Mouse (Mus musculus) liver, postnatal 0 days (tissue): Measurements from ENCODE around the gene Hes3. TPM values are rescaled to one million over a fixed set of nuclear protein-coding genes. Genes with fewer than 3 reads are reported as not detected.

Source experiments
- ATAC-seq: fragments of 200-750 bp; cut with Nextera tagmentation; 2 replicates; pipeline ENCODE4 v1.8.0; 2017; ENCODE audit warnings: mild to moderate bottlenecking, moderate library complexity
- DNase-seq: peaks from one replicate; pipeline ENCODE4 v3.0.0-alpha.2; 2016
- H3K27ac ChIP-seq: fragments of 300-500 bp; sonication (generic); 2 replicates; pipeline ENCODE4 v1.5.1; 2014; ENCODE audit warnings: antibody characterized with exemption, moderate library complexity, mild to moderate bottlenecking, low read depth
- H3K27me3 ChIP-seq: fragments of 300-500 bp; sonication (generic); 2 replicates; pipeline ENCODE4 v1.6.1; 2014; ENCODE audit warnings: low read length, control low read depth, mixed read lengths; ENCODE audit not compliant: insufficient read depth
- H3K36me3 ChIP-seq: fragments of 300-500 bp; sonication (generic); replicated peaks from 2 replicates; pipeline ENCODE4 v1.6.1; 2014; ENCODE audit warnings: mild to moderate bottlenecking, control low read depth, low read length, moderate library complexity, mixed read lengths; ENCODE audit not compliant: insufficient read depth
- H3K4me1 ChIP-seq: fragments of 300-500 bp; sonication (generic); 2 replicates; pipeline ENCODE4 v1.6.1; 2014; ENCODE audit warnings: antibody characterized with exemption, mild to moderate bottlenecking, control low read depth; ENCODE audit not compliant: insufficient read depth
- H3K4me2 ChIP-seq: fragments of 300-500 bp; sonication (generic); 2 replicates; pipeline ENCODE4 v1.6.1; 2014; ENCODE audit warnings: low read depth, mild to moderate bottlenecking, low read length, moderate library complexity, mixed read lengths
- H3K4me3 ChIP-seq: fragments of 300-500 bp; sonication (generic); 2 replicates; pipeline ENCODE4 v1.5.1; 2014; ENCODE audit warnings: low read depth, low read length
- H3K9ac ChIP-seq: fragments of 300-500 bp; sonication (generic); replicated peaks from 2 replicates; pipeline ENCODE4 v1.6.1; 2014; ENCODE audit warnings: mild to moderate bottlenecking, moderate library complexity
- H3K9me3 ChIP-seq: fragments of 300-500 bp; sonication (generic); 2 replicates; pipeline ENCODE4 v1.6.1; 2016; ENCODE audit warnings: mild to moderate bottlenecking, control low read depth, low read length, mixed read lengths
- CTCF ChIP-seq: sonication (generic); IDR thresholded peaks from 2 replicates; pipeline ENCODE4 v1.5.1; 2016; ENCODE audit warnings: antibody characterized with exemption, low read depth
- EP300 ChIP-seq: IDR thresholded peaks from 2 replicates; pipeline ENCODE4 v1.6.1; 2016; ENCODE audit warnings: antibody characterized with exemption, low read depth, mild to moderate bottlenecking
- WGBS: fragments of 180-500 bp; shearing (Covaris S2); extraction: QIAGEN DNeasy Blood & Tissue Kit; methylation state at CpG from one replicate; pipeline ENCODE4 v1.1.7; 2014; ENCODE audit not compliant: insufficient replicate concordance; 5-methylcytosine and 5-hydroxymethylcytosine counted together
- polyA plus RNA-seq: library from polyadenylated mRNA; unstranded; fragments of >200 nt; fragmentation: Nextera tagmentation; extraction: Ambion mirVana; gene quantifications from 2 replicates; pipeline ENCODE4 v1.2.1, GENCODE M21; 2015

The Hes3 gene
- polyA plus RNA-seq, 1 experiment from 2014 or later, result not detected

DNA sequence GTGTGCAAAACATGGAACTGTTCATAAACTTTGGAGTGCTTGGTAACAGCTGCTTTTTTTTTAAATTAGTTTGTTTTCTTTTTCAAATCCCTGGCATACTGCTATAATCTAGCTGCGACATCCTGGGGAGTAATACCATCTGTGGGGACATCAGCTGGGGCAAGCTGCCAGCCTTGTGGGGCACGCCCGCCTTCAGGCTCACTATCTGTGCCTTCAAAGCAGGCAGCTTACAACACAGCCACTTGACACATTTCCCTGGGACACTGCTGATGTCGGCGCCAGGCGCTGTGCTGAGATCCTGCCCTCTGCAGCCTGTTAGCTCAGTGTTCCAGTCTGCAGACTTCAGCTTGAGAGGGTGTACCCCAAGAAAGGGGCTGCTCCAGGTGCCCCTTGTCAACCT, 34.4 kb downstream of the Hes3 start:
- no peak overlapping the region for H3K9ac ChIP-seq
- no peaks in the 10 kb centered on the region for H3K9me3 ChIP-seq
- no peaks in the 10 kb centered on the region for H3K27me3 ChIP-seq
- H3K27ac ChIP-seq, result peak overlapping the region; percentile 59; the same call in 1 of the 2 replicates
- H3K36me3 ChIP-seq, result 0 out of 2 replicates have a peak, but pooled peaks cover 4% of the 10 kb centered on the region
- H3K4me1 ChIP-seq, result peaks cover 4% of the 10 kb centered on the region; the same call in 1 of the 2 replicates
- 0 out of 2 replicates have a peak overlapping the region, but pooled peaks have one; percentile 29 for H3K4me2 ChIP-seq
- DNase-seq (peak; percentile 70), ATAC-seq (peak; percentile 95)
- 41% methylated on average over 6 of the region's 6 CpGs for WGBS
- H3K4me3 ChIP-seq, result no peak overlapping the region
- peak; percentile 90 for TF ChIP-seq EP300
- TF ChIP-seq CTCF, result no peak

DNA sequence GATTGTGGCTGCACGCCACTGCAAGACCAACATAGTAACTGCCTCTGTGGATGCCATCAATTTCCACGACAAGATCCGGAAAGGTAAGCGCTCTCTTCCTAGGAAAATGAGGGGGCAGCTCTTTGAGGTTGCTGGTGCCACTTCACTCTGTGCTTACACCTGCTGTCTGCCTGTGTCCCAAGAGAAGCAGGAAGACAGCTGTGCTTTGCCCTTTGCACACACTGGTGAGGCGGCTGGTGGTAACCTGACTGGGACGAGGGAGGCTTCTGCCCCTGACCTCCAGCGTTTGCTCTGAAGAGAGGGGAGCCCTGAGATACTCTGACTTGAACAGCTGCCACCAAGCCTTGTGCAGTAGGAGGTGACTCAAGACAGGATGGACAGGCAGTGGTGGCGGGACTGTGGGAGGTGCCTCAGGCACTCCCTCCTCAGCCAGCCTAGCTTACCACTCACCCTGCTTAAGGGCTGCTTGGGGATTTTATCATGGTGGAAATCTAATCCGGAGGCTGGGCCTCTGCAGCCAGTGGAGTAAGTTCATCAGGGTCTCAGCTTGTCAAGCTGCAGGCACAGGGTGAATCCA, 38.2 kb downstream of the Hes3 start:
- no peak overlapping the region for H3K27ac ChIP-seq
- DNase-seq (no peak), ATAC-seq (no peak)
- TF ChIP-seq EP300, result no peak
- no peak for TF ChIP-seq CTCF
- H3K36me3 ChIP-seq, result no peaks in the 10 kb centered on the region
- H3K4me3 ChIP-seq, result no peak overlapping the region
- no peaks in the 10 kb centered on the region for H3K27me3 ChIP-seq
- H3K4me2 ChIP-seq, result no peak overlapping the region
- H3K9ac ChIP-seq, result no peak overlapping the region
- 68% methylated on average over 9 of the region's 9 CpGs for WGBS
- peaks cover 4% of the 10 kb centered on the region; the same call in 1 of the 2 replicates for H3K4me1 ChIP-seq
- no peaks in the 10 kb centered on the region for H3K9me3 ChIP-seq

DNA sequence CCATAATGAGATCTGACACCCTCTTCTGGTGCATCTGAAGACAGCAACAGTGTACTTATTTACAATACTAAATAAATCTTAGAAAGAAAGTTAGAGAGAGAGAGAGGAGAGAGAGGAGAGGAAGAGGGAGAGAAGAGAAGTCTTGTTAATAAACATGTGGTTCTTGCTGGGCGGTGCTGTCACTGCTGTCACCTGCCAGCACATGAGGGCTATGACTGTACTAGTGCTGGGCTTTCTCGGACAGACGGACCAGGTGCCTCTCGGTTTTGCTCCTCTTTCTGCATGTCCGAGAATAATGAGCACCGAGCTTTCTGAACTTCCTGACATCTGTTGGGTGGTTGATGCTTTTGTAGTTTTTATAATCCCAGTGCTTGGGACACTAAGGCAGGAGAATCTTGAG, 40.8 kb downstream of the Hes3 start:
- H3K9ac ChIP-seq, result no peak overlapping the region
- H3K27me3 ChIP-seq, result no peaks in the 10 kb centered on the region
- H3K9me3 ChIP-seq, result no peaks in the 10 kb centered on the region
- H3K4me3 ChIP-seq, result no peak overlapping the region
- 79% methylated on average over 6 of the region's 6 CpGs for WGBS
- H3K4me2 ChIP-seq, result no peak overlapping the region
- H3K27ac ChIP-seq, result no peak overlapping the region
- no peak for DNase-seq
- H3K4me1 ChIP-seq, result no peaks in the 10 kb centered on the region
- TF ChIP-seq EP300, result no peak
- TF ChIP-seq CTCF, result no peak
- ATAC-seq, result no peak
- no peaks in the 10 kb centered on the region for H3K36me3 ChIP-seq

DNA sequence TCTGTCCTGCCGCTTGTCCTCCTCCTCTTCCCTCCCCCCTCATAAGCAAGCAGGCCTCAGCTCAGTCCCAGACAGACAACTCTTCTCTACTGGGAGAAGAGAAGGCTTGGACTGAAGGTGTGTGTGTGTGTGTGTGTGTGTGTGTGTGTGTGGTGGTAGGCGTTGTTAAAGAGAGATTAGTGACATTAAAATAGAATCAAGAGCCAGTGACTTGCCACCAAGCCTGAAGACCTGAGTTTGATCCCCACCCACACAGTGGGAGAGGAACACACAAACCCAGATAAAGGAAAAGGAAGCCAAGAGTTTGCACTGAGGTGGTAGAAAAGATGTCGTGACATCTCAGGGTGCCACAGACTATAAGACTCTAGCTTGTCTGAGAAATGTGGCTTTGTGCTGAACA, 44.3 kb downstream of the Hes3 start:
- Histone ChIP-seq H3K4me1 (no peaks in the 10 kb centered on the region), H3K9ac (no peak overlapping the region), H3K27me3 (no peaks in the 10 kb centered on the region), H3K9me3 (no peaks in the 10 kb centered on the region), H3K4me2 (no peak overlapping the region), H3K27ac (no peak overlapping the region), H3K36me3 (no peaks in the 10 kb centered on the region), H3K4me3 (no peak overlapping the region)
- 36% methylated on average over 3 of the region's 3 CpGs for WGBS
- ATAC-seq (no peak), DNase-seq (no peak)
- TF ChIP-seq EP300 (no peak), CTCF (no peak)

DNA sequence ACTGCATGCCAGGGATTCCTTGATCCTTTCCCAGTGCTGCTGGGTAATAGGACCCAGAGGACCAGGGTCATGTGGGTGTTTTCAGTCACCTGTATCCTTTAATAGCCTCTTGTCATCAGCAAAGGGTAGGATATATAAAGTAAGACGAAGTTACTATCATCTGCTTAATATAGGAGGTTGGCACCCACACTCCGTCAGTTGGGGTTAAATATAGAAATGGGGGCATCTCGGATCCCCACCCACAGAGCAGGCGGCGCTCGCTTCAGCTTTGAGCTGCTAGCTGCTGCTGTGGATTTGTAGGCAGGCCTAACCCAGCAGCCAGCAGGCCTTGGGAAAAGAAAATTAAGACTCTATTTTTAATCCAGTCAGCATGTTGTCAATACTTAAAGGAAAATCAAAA, 45.5 kb downstream of the Hes3 start:
- no peak overlapping the region for H3K4me3 ChIP-seq
- H3K9ac ChIP-seq, result no peak overlapping the region
- no peak for DNase-seq
- WGBS, result 75% methylated on average over 6 of the region's 6 CpGs
- TF ChIP-seq EP300, result no peak
- no peak for TF ChIP-seq CTCF
- no peak overlapping the region for H3K27ac ChIP-seq
- no peaks in the 10 kb centered on the region for H3K9me3 ChIP-seq
- no peaks in the 10 kb centered on the region for H3K36me3 ChIP-seq
- no peak overlapping the region for H3K4me2 ChIP-seq
- no peaks in the 10 kb centered on the region for H3K27me3 ChIP-seq
- H3K4me1 ChIP-seq, result no peaks in the 10 kb centered on the region
- ATAC-seq, result no peak

DNA sequence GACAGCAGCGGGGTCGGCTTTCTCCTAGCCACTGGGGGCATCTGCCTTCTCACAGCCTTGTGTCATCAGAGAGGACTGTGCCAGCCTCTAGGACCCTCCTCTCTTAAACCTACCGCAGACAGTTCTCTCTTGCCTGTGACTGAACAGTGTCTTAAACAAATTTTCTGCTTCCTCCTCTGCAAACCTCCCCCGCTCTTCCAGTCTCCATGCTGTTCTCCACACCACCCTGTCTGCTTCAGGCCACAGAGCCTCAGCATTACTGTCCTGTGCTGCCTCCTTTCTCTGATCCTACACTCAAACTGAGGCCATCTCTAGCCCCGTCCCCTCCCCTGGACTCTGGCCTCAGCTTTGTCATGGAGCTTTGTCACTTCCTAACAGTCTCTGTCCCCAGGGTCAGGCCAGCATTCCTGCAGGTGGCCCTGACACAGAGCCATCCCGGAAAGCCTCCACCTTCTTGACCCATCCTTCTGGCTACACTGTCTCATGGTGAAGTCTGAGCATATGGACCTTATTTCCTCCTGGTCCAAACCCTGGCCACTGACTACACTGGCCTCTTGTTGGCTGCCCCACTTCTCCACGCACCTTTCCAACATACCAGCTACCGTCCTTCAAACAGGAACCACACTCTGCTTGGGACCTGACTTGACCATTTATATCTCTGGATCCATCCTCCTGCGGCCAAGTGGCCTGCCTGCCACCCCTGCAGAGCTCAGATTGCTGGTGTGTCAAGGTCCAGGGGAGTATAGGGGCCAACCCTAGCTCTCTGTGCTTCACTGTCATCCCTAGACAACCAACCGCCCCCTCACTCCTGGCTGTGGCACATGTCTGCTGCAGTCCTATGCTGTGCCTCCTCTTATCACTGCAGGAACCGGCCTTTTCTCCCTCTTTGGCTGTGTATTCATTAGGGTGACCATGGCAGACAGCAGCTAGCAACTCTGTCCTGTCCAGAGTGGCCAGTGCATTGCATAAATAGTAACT, 46.6 kb downstream of the Hes3 start:
- no peak overlapping the region for H3K4me3 ChIP-seq
- no peaks in the 10 kb centered on the region for H3K9me3 ChIP-seq
- H3K4me1 ChIP-seq, result no peaks in the 10 kb centered on the region
- no peak for ATAC-seq
- no peak for TF ChIP-seq EP300
- no peak for TF ChIP-seq CTCF
- DNase-seq, result no peak
- no peak overlapping the region for H3K27ac ChIP-seq
- no peak overlapping the region for H3K4me2 ChIP-seq
- no peak overlapping the region for H3K9ac ChIP-seq
- H3K27me3 ChIP-seq, result no peaks in the 10 kb centered on the region
- no peaks in the 10 kb centered on the region for H3K36me3 ChIP-seq
- 70% methylated on average over 11 of the region's 11 CpGs for WGBS
